Mouse (Mus musculus) E14TG2a.4 (cell line): ENCODE data around the gene Rnf128.

Experiments used
- CTCF ChIP-seq: conservative IDR thresholded peaks from 2 replicates; pipeline ENCODE4 v1.5.1; 2014; ENCODE audit warnings: low read length
- NANOG ChIP-seq: IDR thresholded peaks from 2 replicates; pipeline ENCODE4 v1.6.1; 2014; ENCODE audit warnings: borderline replicate concordance, low read length, mixed read lengths

DNA sequence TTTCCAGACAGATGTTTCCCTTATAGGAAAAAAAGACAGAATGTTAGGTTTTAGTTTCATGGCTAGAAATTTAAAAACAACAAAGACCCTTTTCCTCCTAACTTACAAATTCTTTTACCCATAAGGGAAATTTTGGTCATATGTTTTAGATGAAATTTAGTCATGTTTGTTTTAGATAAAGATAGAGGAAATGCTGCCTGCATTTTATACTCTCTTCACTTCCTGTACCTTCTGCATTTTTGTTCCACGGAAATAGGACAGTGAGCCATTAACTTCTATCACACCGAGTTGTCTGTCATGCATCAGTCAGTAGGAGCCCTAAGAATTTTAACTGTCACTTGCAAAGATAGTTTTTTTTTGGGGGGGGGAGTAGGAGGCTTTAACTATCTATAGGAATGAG is 76.6 kb downstream of the Rnf128 start:
- TF ChIP-seq CTCF (no peak), NANOG (no peak)
